In genomic region chr8:110500253-110500652, GRCm38 (mm10) we compare ENCODE assay signal across 9 mouse cellular contexts.
DNase-seq lines count a peak whose midpoint lies in the region; ATAC-seq lines count a peak whose summit lies in the region.
"Had no signal": no experiment of that assay in that cellular context is flagged by ENCODE, and none has a peak within 500 bp of the region (broad histone marks: within the 10 kb centered on the region; RNA-seq: fewer than 3 reads in every experiment).

No protein-coding gene starts in this region.

- ATAC-seq in hindbrain, embryonic 12.5 days (ENCODE audit: low FRiP score) = peak; percentile 54; the same call in 1 of the 2 replicates
- no peak for ATAC-seq in hindbrain, embryonic 14.5 days (ENCODE audit: low FRiP score)
- ATAC-seq in embryonic facial prominence, embryonic 11.5 days (replicated peaks; ENCODE audit: insufficient number of reproducible peaks, low FRiP score, low TSS enrichment, low read depth) = peak; percentile 65; the same call in 1 of the 2 replicates
- ATAC-seq in liver, embryonic 16.5 days (ENCODE audit: low read depth) = peak; percentile 84

- H3K4me1 ChIP-seq in hindbrain, embryonic 12.5 days = no peaks in the 10 kb centered on the region
- H3K4me1 ChIP-seq in hindbrain, embryonic 14.5 days (replicated peaks; ENCODE audit: control insufficient read depth, insufficient read depth, low read length) = no peaks in the 10 kb centered on the region
- H3K4me1 ChIP-seq in embryonic facial prominence, embryonic 11.5 days (ENCODE audit: control insufficient read depth, insufficient read depth, low read length) = no peaks in the 10 kb centered on the region
- H3K4me1 ChIP-seq in liver, embryonic 16.5 days (ENCODE audit: control insufficient read depth, low read depth, low read length) = peaks cover 3% of the 10 kb centered on the region; the same call in 1 of the 2 replicates

- WGBS in hindbrain, embryonic 12.5 days = 32% methylated on average over 10 of the region's 10 CpGs
- 37% methylated on average over 10 of the region's 10 CpGs for WGBS in hindbrain, embryonic 14.5 days
- WGBS in embryonic facial prominence, embryonic 11.5 days = 38% methylated on average over 10 of the region's 10 CpGs
- WGBS in liver, embryonic 16.5 days (ENCODE audit: insufficient replicate concordance) = 21% methylated on average over 10 of the region's 10 CpGs

- no peaks in the 10 kb centered on the region for H3K9me3 ChIP-seq in hindbrain, embryonic 12.5 days (replicated peaks)
- no peaks in the 10 kb centered on the region for H3K9me3 ChIP-seq in hindbrain, embryonic 14.5 days (ENCODE audit: control insufficient read depth, low read length)
- H3K9me3 ChIP-seq in embryonic facial prominence, embryonic 11.5 days (replicated peaks; ENCODE audit: control insufficient read depth, low read length) = no peaks in the 10 kb centered on the region
- H3K9me3 ChIP-seq in liver, embryonic 16.5 days (replicated peaks; ENCODE audit: control insufficient read depth, low read length) = no peaks in the 10 kb centered on the region

- no peaks in the 10 kb centered on the region for H3K36me3 ChIP-seq in hindbrain, embryonic 12.5 days
- no peaks in the 10 kb centered on the region for H3K36me3 ChIP-seq in hindbrain, embryonic 14.5 days (replicated peaks; ENCODE audit: control insufficient read depth, insufficient read depth)
- no peaks in the 10 kb centered on the region for H3K36me3 ChIP-seq in embryonic facial prominence, embryonic 11.5 days (replicated peaks; ENCODE audit: control insufficient read depth, insufficient read depth, low read depth, low read length)
- H3K36me3 ChIP-seq in liver, embryonic 16.5 days (ENCODE audit: control insufficient read depth, insufficient read depth) = no peaks in the 10 kb centered on the region

- H3K4me3 ChIP-seq in hindbrain, embryonic 12.5 days = no peak overlapping the region
- H3K4me3 ChIP-seq in hindbrain, embryonic 14.5 days (replicated peaks; ENCODE audit: low read length) = no peak overlapping the region
- H3K4me3 ChIP-seq in embryonic facial prominence, embryonic 11.5 days (ENCODE audit: low read depth, low read length) = no peak overlapping the region
- no peak overlapping the region for H3K4me3 ChIP-seq in liver, embryonic 16.5 days (ENCODE audit: low read depth, low read length)

- H3K4me2 ChIP-seq in hindbrain, embryonic 12.5 days (replicated peaks) = no peak overlapping the region
- no peak overlapping the region for H3K4me2 ChIP-seq in hindbrain, embryonic 14.5 days (replicated peaks)
- no peak overlapping the region for H3K4me2 ChIP-seq in embryonic facial prominence, embryonic 11.5 days (ENCODE audit: low read depth, low read length)
- H3K4me2 ChIP-seq in liver, embryonic 16.5 days (ENCODE audit: low read depth, low read length) = no peak overlapping the region

- no peaks in the 10 kb centered on the region for H3K27me3 ChIP-seq in hindbrain, embryonic 12.5 days
- H3K27me3 ChIP-seq in hindbrain, embryonic 14.5 days (ENCODE audit: control insufficient read depth, insufficient read depth, low read length) = no peaks in the 10 kb centered on the region
- H3K27me3 ChIP-seq in embryonic facial prominence, embryonic 11.5 days (ENCODE audit: control insufficient read depth, insufficient read depth, low read length) = no peaks in the 10 kb centered on the region
- H3K27me3 ChIP-seq in liver, embryonic 16.5 days (ENCODE audit: control insufficient read depth, insufficient read depth, low read depth, low read length) = no peaks in the 10 kb centered on the region

- DNase-seq in hindbrain, embryonic 14.5 days (ENCODE audit: low spot score) = no peak
- DNase-seq in R1 (ENCODE audit: low read depth, low spot score) = peak; percentile 90
- no peak for DNase-seq in embryonic facial prominence, embryonic 11.5 days (ENCODE audit: low spot score)
- DNase-seq in layer of hippocampus, adult 8-10 months (ENCODE audit: low spot score in 2 of 2) = no peak
- no peak for DNase-seq in Muller cell, postnatal 12 days (ENCODE audit: inconsistent ontology term)
- no peak for DNase-seq in MN1 (ENCODE audit: low spot score)
- DNase-seq: right cerebral cortex, adult 18-20 months had no signal

- no peak overlapping the region for H3K27ac ChIP-seq in hindbrain, embryonic 12.5 days
- H3K27ac ChIP-seq in hindbrain, embryonic 14.5 days = no peak overlapping the region
- no peak overlapping the region for H3K27ac ChIP-seq in embryonic facial prominence, embryonic 11.5 days (replicated peaks; ENCODE audit: low read depth, low read length)
- H3K27ac ChIP-seq in liver, embryonic 16.5 days (ENCODE audit: low read length) = no peak overlapping the region

- no peak overlapping the region for H3K9ac ChIP-seq in hindbrain, embryonic 12.5 days
- H3K9ac ChIP-seq in hindbrain, embryonic 14.5 days = no peak overlapping the region
- H3K9ac ChIP-seq in embryonic facial prominence, embryonic 11.5 days (replicated peaks; ENCODE audit: low read length) = no peak overlapping the region
- no peak overlapping the region for H3K9ac ChIP-seq in liver, embryonic 16.5 days (ENCODE audit: low read depth, low read length)
